Mouse (Mus musculus) kidney, embryonic 14.5 days (tissue): Measurements from ENCODE around the gene Ralgapa1. TPM values are rescaled to one million over a fixed set of nuclear protein-coding genes. Genes with fewer than 3 reads are reported as not detected.

ENCODE experiments used
- ATAC-seq: fragments of 200-750 bp; cut with Nextera tagmentation; 2 replicates; pipeline ENCODE4 v1.8.0; 2017; ENCODE audit warnings: moderate number of reproducible peaks, mild to moderate bottlenecking, moderate TSS enrichment, moderate library complexity; ENCODE audit not compliant: low FRiP score, low TSS enrichment
- H3K27ac ChIP-seq: fragments of 300-500 bp; sonication (generic); 2 replicates; pipeline ENCODE4 v1.5.1; 2014; ENCODE audit warnings: low read depth, mild to moderate bottlenecking, low read length, moderate library complexity, mixed read lengths
- H3K27me3 ChIP-seq: fragments of 300-500 bp; sonication (generic); 2 replicates; pipeline ENCODE4 v1.6.1; 2014; ENCODE audit warnings: mild to moderate bottlenecking, low read length; ENCODE audit not compliant: control insufficient read depth, insufficient read depth
- H3K36me3 ChIP-seq: fragments of 300-500 bp; sonication (generic); 2 replicates; pipeline ENCODE4 v1.6.1; 2014; ENCODE audit warnings: low read length, mixed read lengths; ENCODE audit not compliant: control insufficient read depth, insufficient read depth
- H3K4me1 ChIP-seq: fragments of 300-500 bp; sonication (generic); 2 replicates; pipeline ENCODE4 v1.6.1; 2014; ENCODE audit warnings: low read length, mixed read lengths; ENCODE audit not compliant: control insufficient read depth, insufficient read depth
- H3K4me2 ChIP-seq: fragments of 300-500 bp; sonication (generic); replicated peaks from 2 replicates; pipeline ENCODE4 v1.6.1; 2014; ENCODE audit warnings: low read depth, mild to moderate bottlenecking, low read length
- H3K4me3 ChIP-seq: fragments of 300-500 bp; sonication (generic); 2 replicates; pipeline ENCODE4 v1.5.1; 2014; ENCODE audit warnings: mild to moderate bottlenecking, low read length
- H3K9ac ChIP-seq: fragments of 300-500 bp; sonication (generic); 2 replicates; pipeline ENCODE4 v1.6.1; 2014; ENCODE audit warnings: low read depth, mild to moderate bottlenecking, low read length, moderate library complexity
- H3K9me3 ChIP-seq: fragments of 300-500 bp; sonication (generic); 2 replicates; pipeline ENCODE4 v1.6.1; 2016; ENCODE audit warnings: low read length; ENCODE audit not compliant: control insufficient read depth
- WGBS: fragments of 180-500 bp; shearing (Covaris S2); extraction: QIAGEN DNeasy Blood & Tissue Kit; methylation state at CpG from one replicate; pipeline ENCODE4 v1.1.7; 2014; 5-methylcytosine and 5-hydroxymethylcytosine counted together
- polyA plus RNA-seq: library from polyadenylated mRNA; unstranded; fragments of >200 nt; fragmentation: Nextera tagmentation; extraction: Ambion mirVana; gene quantifications from 2 replicates; pipeline ENCODE4 v1.2.1, GENCODE M21; 2014

Gene Ralgapa1
- 16.9 and 22.2 TPM in 2 replicates for polyA plus RNA-seq

DNA sequence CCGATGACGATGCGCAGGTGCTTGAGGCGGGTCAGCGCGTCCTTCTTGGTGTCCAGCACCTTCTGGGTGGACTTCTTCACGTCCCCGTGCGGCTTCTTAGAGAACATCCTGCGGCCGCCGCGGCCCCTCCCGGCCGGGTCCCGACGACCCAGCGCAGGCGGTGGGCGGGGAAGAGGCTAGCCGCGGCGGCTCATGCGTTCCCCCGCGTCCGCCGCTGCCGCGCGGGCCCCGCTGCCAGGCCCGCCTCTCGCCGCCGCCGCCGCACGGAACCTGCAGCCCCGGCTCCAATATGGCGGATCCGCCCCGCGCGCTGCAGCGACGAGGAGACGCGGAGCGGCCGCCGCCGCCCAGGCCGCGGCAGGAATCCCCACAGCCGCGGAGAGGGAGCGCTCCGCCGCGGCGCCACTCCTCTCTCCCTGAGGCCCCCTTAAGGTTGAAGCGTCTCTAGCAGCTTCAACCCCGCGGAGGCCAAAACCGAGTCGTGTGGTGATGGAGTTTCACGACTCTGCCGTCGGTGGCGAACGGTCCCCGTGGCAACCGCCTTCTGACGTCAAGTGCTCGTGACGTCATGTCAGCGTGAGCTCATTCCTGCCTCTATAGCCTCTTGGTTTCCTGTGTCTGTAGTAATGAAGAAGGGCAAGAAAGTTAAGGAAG lies at the start of gene Ralgapa1:
Ralgapa1 (minus strand) TSS at position 507 of the 654 bp plus-strand sequence.
- Histone ChIP-seq H3K27ac (peak within 1 kb of the TSS; percentile 95), H3K4me2 (peak within 1 kb of the TSS; percentile 48), H3K4me3 (peak within 1 kb of the TSS; percentile 83), H3K4me1 (no peaks in the 10 kb centered on the region), H3K9me3 (no peaks in the 10 kb centered on the region), H3K36me3 (no peaks in the 10 kb centered on the region), H3K9ac (peak within 1 kb of the TSS; percentile 94), H3K27me3 (no peaks in the 10 kb centered on the region)
- peak; percentile 94 for ATAC-seq
- 0% methylated on average over 50 of the region's 78 CpGs for WGBS

DNA sequence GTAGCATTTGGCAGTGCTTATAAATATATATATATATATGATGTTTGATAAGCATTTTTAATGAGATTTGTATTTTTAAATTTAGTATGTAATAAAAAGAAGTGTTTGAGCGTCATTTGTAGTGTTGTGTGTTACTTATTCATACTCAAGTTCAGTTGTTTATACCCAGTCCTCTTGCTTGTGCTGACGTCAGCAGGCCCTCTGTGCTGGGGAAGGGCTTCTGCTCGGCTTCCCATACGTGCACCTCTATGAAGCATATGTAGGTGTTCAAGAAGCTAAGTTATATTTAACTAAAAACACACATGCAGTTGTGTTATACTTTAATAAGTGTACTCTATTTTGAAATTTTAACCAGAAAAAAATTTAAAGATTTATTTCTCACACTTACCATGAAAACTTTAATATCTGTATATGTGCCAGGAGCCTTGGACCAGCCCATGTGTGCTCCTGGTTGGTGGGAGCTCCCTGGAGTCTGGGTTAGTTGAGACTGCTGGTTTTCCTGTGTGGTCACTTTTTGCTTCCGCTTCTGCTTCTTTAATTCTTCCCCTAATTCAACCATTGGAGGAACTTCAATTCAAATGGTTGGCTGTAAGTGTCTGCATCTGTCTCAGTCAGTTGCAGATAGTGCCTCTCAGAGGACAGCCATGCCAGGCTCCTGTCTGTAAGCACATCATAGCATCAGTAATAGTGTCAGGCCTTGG lies 48.8 kb upstream of the Ralgapa1 start:
- Histone ChIP-seq H3K4me2 (no peak overlapping the region), H3K27ac (no peak overlapping the region), H3K9ac (no peak overlapping the region), H3K9me3 (no peaks in the 10 kb centered on the region; the same call in 1 of the 2 replicates), H3K27me3 (no peaks in the 10 kb centered on the region), H3K4me1 (no peaks in the 10 kb centered on the region), H3K4me3 (no peak overlapping the region), H3K36me3 (peaks cover 32% of the 10 kb centered on the region)
- 92% methylated on average over 5 of the region's 5 CpGs for WGBS
- no peak for ATAC-seq

DNA sequence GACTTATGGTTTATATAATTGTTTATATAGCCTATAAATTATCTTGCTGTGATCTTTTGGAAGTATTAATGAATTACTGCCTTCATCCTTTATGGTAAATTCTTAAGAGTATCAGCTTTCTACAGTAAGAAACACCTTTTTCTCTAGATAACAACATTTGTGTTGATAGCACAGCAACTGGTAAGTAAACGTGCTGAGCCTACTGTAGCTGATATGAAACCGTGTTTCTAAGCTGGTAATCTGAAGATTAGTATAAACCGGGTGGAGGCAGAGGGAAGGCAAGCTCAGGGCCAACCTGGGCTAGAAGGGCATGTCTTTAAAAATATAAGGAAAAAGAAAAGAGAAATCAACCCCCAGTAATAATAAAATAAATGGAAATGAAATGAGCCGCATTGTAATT lies 46.8 kb upstream of the Ralgapa1 start:
- peaks cover 32% of the 10 kb centered on the region for H3K36me3 ChIP-seq
- 93% methylated on average over 4 of the region's 4 CpGs for WGBS
- ATAC-seq, result no peak

DNA sequence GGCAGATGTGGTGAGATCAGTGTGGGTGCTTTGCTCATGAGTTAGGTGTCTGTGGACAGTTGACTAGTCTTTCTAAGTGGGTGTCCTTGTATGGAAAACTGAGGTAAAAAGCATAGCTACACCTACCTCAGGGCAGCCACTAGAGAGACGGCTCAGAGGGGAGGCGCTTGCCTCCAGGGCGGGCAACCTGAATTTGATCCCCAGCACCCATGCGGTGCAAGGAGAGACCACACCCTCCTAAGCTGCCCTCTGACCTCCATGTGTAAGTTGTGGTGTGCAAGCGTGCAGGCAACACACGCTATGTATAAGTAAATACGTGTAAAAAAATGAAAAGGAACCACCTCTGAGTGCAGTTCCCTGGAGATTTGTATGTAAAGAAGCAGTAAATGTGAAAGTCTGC lies 39.7 kb upstream of the Ralgapa1 start:
- Histone ChIP-seq H3K4me3 (no peak overlapping the region), H3K4me2 (no peak overlapping the region), H3K4me1 (no peaks in the 10 kb centered on the region), H3K27ac (no peak overlapping the region), H3K9me3 (peaks cover 12% of the 10 kb centered on the region; the same call in 1 of the 2 replicates), H3K9ac (no peak overlapping the region), H3K27me3 (no peaks in the 10 kb centered on the region), H3K36me3 (peaks cover 24% of the 10 kb centered on the region)
- 91% methylated on average over 7 of the region's 7 CpGs for WGBS
- no peak for ATAC-seq

More for the DNA sequence above, 46.8 kb upstream of the Ralgapa1 start:
- Histone ChIP-seq H3K9me3 (no peaks in the 10 kb centered on the region; the same call in 1 of the 2 replicates), H3K4me1 (no peaks in the 10 kb centered on the region), H3K4me2 (no peak overlapping the region), H3K27ac (no peak overlapping the region), H3K4me3 (no peak overlapping the region), H3K27me3 (no peaks in the 10 kb centered on the region), H3K9ac (no peak overlapping the region)

DNA sequence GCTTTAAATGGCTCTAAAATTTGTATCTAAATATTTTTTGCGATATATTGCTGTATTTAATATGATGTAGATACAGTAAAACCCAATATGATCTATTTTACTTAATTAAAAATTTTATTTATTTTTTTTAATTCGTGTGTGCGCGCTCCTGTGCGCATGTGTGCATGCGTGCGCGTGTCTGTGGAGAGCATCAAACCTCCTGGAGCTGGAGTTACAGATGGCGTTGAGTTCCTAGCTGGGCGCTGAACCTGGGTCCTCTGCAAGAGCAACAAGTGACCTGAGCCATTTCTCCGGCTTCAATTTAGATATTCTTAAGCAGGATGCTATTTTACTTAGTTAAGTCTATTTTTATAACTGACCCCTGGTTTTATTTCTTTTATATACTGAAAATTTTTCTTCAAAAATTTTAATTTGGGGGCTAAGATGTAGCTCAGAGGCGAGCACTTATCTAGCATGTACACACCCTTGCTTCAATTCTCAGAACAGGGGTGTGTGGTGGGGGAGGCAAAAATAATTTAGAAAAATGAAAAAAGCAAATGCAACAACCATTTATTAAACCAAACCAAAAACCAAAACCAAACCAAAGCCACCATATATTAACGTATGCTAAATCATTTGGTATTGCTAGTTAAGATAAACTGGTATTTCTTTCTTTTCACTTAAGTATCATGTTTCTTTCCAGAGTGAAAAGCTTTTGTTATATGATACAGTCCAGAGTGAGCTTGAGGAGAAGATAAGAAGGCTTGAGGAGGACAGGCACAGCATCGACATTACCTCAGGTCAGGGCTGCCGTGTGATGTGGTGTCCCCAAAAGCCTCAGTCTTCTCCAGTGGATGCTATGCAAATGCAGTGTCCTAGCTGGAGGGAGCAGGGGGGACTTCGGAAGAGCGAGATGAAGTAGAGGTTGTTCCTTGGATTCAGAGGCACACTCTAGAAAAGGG lies 38.7 kb upstream of the Ralgapa1 start:
- Histone ChIP-seq H3K36me3 (peaks cover 24% of the 10 kb centered on the region), H3K9ac (no peak overlapping the region), H3K4me1 (no peaks in the 10 kb centered on the region), H3K4me2 (no peak overlapping the region), H3K27ac (no peak overlapping the region), H3K27me3 (no peaks in the 10 kb centered on the region), H3K9me3 (peaks cover 12% of the 10 kb centered on the region; the same call in 1 of the 2 replicates), H3K4me3 (no peak overlapping the region)
- no peak for ATAC-seq
- WGBS, result 91% methylated on average over 17 of the region's 17 CpGs

DNA sequence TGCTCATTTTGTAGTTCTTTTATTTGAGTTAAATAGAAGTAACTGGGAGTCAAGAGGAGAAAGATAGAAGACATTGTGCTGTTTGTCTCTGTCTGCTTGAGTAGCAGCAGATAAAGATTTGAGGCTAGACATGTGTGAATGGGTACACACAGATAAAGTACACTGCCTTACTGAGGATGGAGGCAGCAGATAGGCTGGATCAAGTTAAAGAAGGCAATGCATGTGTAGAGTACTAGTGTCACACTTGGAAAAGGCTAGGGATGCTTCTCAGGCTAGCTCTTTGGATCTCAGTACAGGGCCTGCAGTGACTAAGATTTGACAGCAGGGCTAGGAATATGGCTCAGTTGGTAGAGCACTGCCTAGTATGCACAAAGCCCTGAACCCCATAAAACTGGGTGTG lies 29.7 kb upstream of the Ralgapa1 start:
- H3K27ac ChIP-seq, result no peak overlapping the region
- no peak overlapping the region for H3K9ac ChIP-seq
- H3K36me3 ChIP-seq, result peaks cover 13% of the 10 kb centered on the region
- no peak for ATAC-seq
- peaks cover under 1% of the 10 kb centered on the region; the same call in 1 of the 2 replicates for H3K9me3 ChIP-seq
- H3K4me3 ChIP-seq, result no peak overlapping the region
- no peaks in the 10 kb centered on the region for H3K27me3 ChIP-seq
- H3K4me1 ChIP-seq, result no peaks in the 10 kb centered on the region
- H3K4me2 ChIP-seq, result no peak overlapping the region

DNA sequence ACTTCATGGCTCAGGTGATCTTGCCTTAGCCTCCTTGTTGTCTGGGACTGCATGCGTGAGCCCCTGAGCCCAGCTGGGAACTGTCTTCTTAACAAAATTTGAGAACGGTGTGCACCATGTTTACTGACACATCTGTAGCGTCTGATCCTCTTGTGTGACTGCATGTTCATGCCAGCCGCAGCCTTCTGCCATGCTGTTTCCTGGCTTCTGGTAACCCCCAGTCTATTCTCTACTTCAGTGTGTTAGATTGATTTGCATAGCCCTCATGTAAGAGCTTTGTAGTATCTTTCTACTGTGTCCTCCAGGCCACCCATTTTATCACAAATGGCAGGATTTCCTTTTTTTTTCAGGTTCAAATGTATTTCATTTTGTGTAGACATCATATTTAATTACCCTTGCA lies 26.9 kb upstream of the Ralgapa1 start:
- H3K4me1 ChIP-seq, result no peaks in the 10 kb centered on the region
- no peak overlapping the region for H3K4me3 ChIP-seq
- H3K27me3 ChIP-seq, result no peaks in the 10 kb centered on the region
- H3K9ac ChIP-seq, result no peak overlapping the region
- H3K4me2 ChIP-seq, result no peak overlapping the region
- peaks cover 23% of the 10 kb centered on the region for H3K36me3 ChIP-seq
- WGBS, result 97% methylated on average over 4 of the region's 4 CpGs
- H3K9me3 ChIP-seq, result no peaks in the 10 kb centered on the region
- ATAC-seq, result no peak
- no peak overlapping the region for H3K27ac ChIP-seq

DNA sequence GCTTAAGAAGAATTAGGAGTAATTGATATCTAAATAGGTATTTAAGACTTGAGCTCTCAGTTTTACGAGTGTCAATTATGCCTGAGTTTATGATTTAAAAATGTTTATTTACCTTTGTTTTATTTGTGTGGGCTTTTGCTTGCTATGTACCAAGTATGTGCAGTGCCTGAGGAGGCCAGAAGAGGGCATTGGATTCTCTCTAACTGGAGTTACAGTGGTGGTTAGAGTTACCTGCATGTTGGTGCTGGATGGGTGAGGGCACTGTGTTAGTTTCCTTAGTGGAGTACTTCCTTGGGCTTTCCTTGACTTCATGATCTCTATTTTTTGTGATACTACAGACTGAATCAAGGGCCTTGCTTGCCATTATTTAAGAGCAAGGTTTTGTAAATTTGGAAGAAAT lies 25.8 kb upstream of the Ralgapa1 start:
- Histone ChIP-seq H3K9ac (no peak overlapping the region), H3K4me3 (no peak overlapping the region), H3K4me2 (no peak overlapping the region), H3K36me3 (peaks cover 33% of the 10 kb centered on the region), H3K27me3 (no peaks in the 10 kb centered on the region), H3K9me3 (no peaks in the 10 kb centered on the region), H3K27ac (no peak overlapping the region), H3K4me1 (no peaks in the 10 kb centered on the region)
- WGBS, result 73% methylated on average over 1 of the region's 1 CpGs
- ATAC-seq, result 0 out of 2 replicates have a peak, but pooled peaks have one; percentile 35
